Mouse (Mus musculus): Measurements from ENCODE around the gene Srgap2. TPM values are rescaled to one million over a fixed set of nuclear protein-coding genes. Genes with fewer than 3 reads are reported as not detected.

Gene Srgap2
- polyA plus RNA-seq, 1 experiment from 2014 or later: 17.7 TPM

- no peak overlapping the region for H3K9ac ChIP-seq
- H3K9me3 ChIP-seq: no peaks in the 10 kb centered on the region
- peaks cover 21% of the 10 kb centered on the region for H3K4me1 ChIP-seq (replicated peaks)
- no peak overlapping the region for H3K27ac ChIP-seq
- H3K4me3 ChIP-seq: no peak overlapping the region
- H3K4me2 ChIP-seq: no peak overlapping the region
- ATAC-seq (ENCODE audit: low FRiP score): no peak
- H3K27me3 ChIP-seq: no peaks in the 10 kb centered on the region
- no peaks in the 10 kb centered on the region for H3K36me3 ChIP-seq
- 58% methylated on average over 3 of the region's 3 CpGs for WGBS
Measured at GRCm38 (mm10) chr1:131419307-131419706, 107.8 kb downstream of the Srgap2 start.

GRCm38 (mm10) chr1:131417821-131418660 lies 109.1 kb downstream of the Srgap2 start:
- H3K27ac ChIP-seq: peak overlapping the region; percentile 78
- H3K4me1 ChIP-seq (replicated peaks): peaks cover 21% of the 10 kb centered on the region
- H3K4me2 ChIP-seq: no peak overlapping the region
- 64% methylated on average over 5 of the region's 5 CpGs for WGBS
- no peak for ATAC-seq (ENCODE audit: low FRiP score)
- peak overlapping the region; percentile 39; the same call in 1 of the 2 replicates for H3K9ac ChIP-seq
- no peak overlapping the region for H3K4me3 ChIP-seq
- no peaks in the 10 kb centered on the region for H3K27me3 ChIP-seq
- H3K36me3 ChIP-seq: no peaks in the 10 kb centered on the region
- H3K9me3 ChIP-seq: no peaks in the 10 kb centered on the region

- Histone ChIP-seq H3K4me2 (no peak overlapping the region), H3K9ac (no peak overlapping the region), H3K9me3 (no peaks in the 10 kb centered on the region), H3K27me3 (no peaks in the 10 kb centered on the region), H3K4me3 (no peak overlapping the region), H3K27ac (peak overlapping the region; percentile 78; the same call in 1 of the 2 replicates), H3K4me1 (replicated peaks) (peaks cover 21% of the 10 kb centered on the region), H3K36me3 (no peaks in the 10 kb centered on the region)
- ATAC-seq (ENCODE audit: low FRiP score): no peak
- 64% methylated on average over 5 of the region's 5 CpGs for WGBS
Measured at GRCm38 (mm10) chr1:131417059-131417750, 109.9 kb downstream of the Srgap2 start.

GRCm38 (mm10) chr1:131403567-131403966 lies 123.6 kb downstream of the Srgap2 start:
- H3K9me3 ChIP-seq: no peaks in the 10 kb centered on the region
- no peak for ATAC-seq (ENCODE audit: low FRiP score)
- no peak overlapping the region for H3K27ac ChIP-seq
- no peaks in the 10 kb centered on the region for H3K4me1 ChIP-seq (replicated peaks)
- no peak overlapping the region for H3K4me3 ChIP-seq
- H3K4me2 ChIP-seq: no peak overlapping the region
- H3K9ac ChIP-seq: no peak overlapping the region
- H3K27me3 ChIP-seq: no peaks in the 10 kb centered on the region
- no peaks in the 10 kb centered on the region for H3K36me3 ChIP-seq
- 85% methylated on average over 3 of the region's 3 CpGs for WGBS

GRCm38 (mm10) chr1:131400844-131401243 lies 126.3 kb downstream of the Srgap2 start:
- ATAC-seq (ENCODE audit: low FRiP score): no peak
- 73% methylated on average over 3 of the region's 3 CpGs for WGBS
- Histone ChIP-seq H3K36me3 (no peaks in the 10 kb centered on the region), H3K9me3 (no peaks in the 10 kb centered on the region), H3K4me3 (no peak overlapping the region), H3K27me3 (no peaks in the 10 kb centered on the region), H3K27ac (no peak overlapping the region), H3K4me1 (replicated peaks) (no peaks in the 10 kb centered on the region), H3K9ac (no peak overlapping the region), H3K4me2 (no peak overlapping the region)

GRCm38 (mm10) chr1:131398181-131398580 lies 129.0 kb downstream of the Srgap2 start:
- no peaks in the 10 kb centered on the region for H3K9me3 ChIP-seq
- no peak overlapping the region for H3K4me2 ChIP-seq
- no peak overlapping the region for H3K4me3 ChIP-seq
- no peak for ATAC-seq (ENCODE audit: low FRiP score)
- H3K9ac ChIP-seq: no peak overlapping the region
- no peaks in the 10 kb centered on the region for H3K4me1 ChIP-seq (replicated peaks)
- no peak overlapping the region for H3K27ac ChIP-seq
- no peaks in the 10 kb centered on the region for H3K27me3 ChIP-seq
- H3K36me3 ChIP-seq: no peaks in the 10 kb centered on the region

- H3K4me2 ChIP-seq: no peak overlapping the region
- H3K27me3 ChIP-seq: no peaks in the 10 kb centered on the region
- H3K4me1 ChIP-seq (replicated peaks): peaks cover 2% of the 10 kb centered on the region
- 66% methylated on average over 3 of the region's 3 CpGs for WGBS
- no peak for ATAC-seq (ENCODE audit: low FRiP score)
- no peak overlapping the region for H3K9ac ChIP-seq
- H3K36me3 ChIP-seq: no peaks in the 10 kb centered on the region
- no peak overlapping the region for H3K27ac ChIP-seq
- no peaks in the 10 kb centered on the region for H3K9me3 ChIP-seq
- H3K4me3 ChIP-seq: no peak overlapping the region
Measured at GRCm38 (mm10) chr1:131384406-131384805, 142.7 kb downstream of the Srgap2 start.

- Histone ChIP-seq H3K4me1 (replicated peaks) (peaks cover 15% of the 10 kb centered on the region), H3K9ac (no peak overlapping the region), H3K27me3 (no peaks in the 10 kb centered on the region), H3K36me3 (peaks cover 4% of the 10 kb centered on the region; the same call in 1 of the 2 replicates), H3K27ac (no peak overlapping the region), H3K4me2 (no peak overlapping the region), H3K9me3 (no peaks in the 10 kb centered on the region), H3K4me3 (no peak overlapping the region)
- 92% methylated on average over 2 of the region's 2 CpGs for WGBS
- no peak for ATAC-seq (ENCODE audit: low FRiP score)
Measured at GRCm38 (mm10) chr1:131382184-131382583, 145.0 kb downstream of the Srgap2 start.

GRCm38 (mm10) chr1:131380254-131380653 lies 146.9 kb downstream of the Srgap2 start:
- 26% methylated on average over 1 of the region's 1 CpGs for WGBS
- H3K9ac ChIP-seq: no peak overlapping the region
- peaks cover 15% of the 10 kb centered on the region for H3K4me1 ChIP-seq (replicated peaks)
- H3K27me3 ChIP-seq: no peaks in the 10 kb centered on the region
- peaks cover 4% of the 10 kb centered on the region; the same call in 1 of the 2 replicates for H3K36me3 ChIP-seq
- no peaks in the 10 kb centered on the region for H3K9me3 ChIP-seq
- no peak overlapping the region for H3K4me2 ChIP-seq
- H3K4me3 ChIP-seq: no peak overlapping the region
- ATAC-seq (ENCODE audit: low FRiP score): no peak
- H3K27ac ChIP-seq: no peak overlapping the region

GRCm38 (mm10) chr1:131378914-131379474 lies 148.2 kb downstream of the Srgap2 start:
- no peak overlapping the region for H3K4me2 ChIP-seq
- peaks cover 15% of the 10 kb centered on the region for H3K4me1 ChIP-seq (replicated peaks)
- no peak overlapping the region for H3K9ac ChIP-seq
- H3K27me3 ChIP-seq: no peaks in the 10 kb centered on the region
- H3K4me3 ChIP-seq: no peak overlapping the region
- no peaks in the 10 kb centered on the region for H3K9me3 ChIP-seq
- ATAC-seq (ENCODE audit: low FRiP score): no peak
- H3K36me3 ChIP-seq: peaks cover 4% of the 10 kb centered on the region; the same call in 1 of the 2 replicates
- WGBS: 77% methylated on average over 1 of the region's 1 CpGs
- H3K27ac ChIP-seq: peak overlapping the region; percentile 24; the same call in 1 of the 2 replicates

- no peak overlapping the region for H3K9ac ChIP-seq
Measured at GRCm38 (mm10) chr1:131378081-131378913, 148.9 kb downstream of the Srgap2 start.

GRCm38 (mm10) chr1:131365832-131366231 lies 161.3 kb downstream of the Srgap2 start:
- no peak overlapping the region for H3K4me3 ChIP-seq
- no peak overlapping the region for H3K4me2 ChIP-seq
- H3K9ac ChIP-seq: no peak overlapping the region
- no peaks in the 10 kb centered on the region for H3K9me3 ChIP-seq
- H3K4me1 ChIP-seq (replicated peaks): no peaks in the 10 kb centered on the region
- 51% methylated on average over 1 of the region's 1 CpGs for WGBS
- no peak overlapping the region for H3K27ac ChIP-seq
- H3K27me3 ChIP-seq: no peaks in the 10 kb centered on the region
- H3K36me3 ChIP-seq: peaks cover 6% of the 10 kb centered on the region
- ATAC-seq (ENCODE audit: low FRiP score): no peak

More at GRCm38 (mm10) chr1:131378081-131378913, 148.9 kb downstream of the Srgap2 start:
- Histone ChIP-seq H3K4me2 (no peak overlapping the region), H3K27me3 (no peaks in the 10 kb centered on the region), H3K27ac (peak overlapping the region; percentile 24; the same call in 1 of the 2 replicates), H3K4me3 (no peak overlapping the region), H3K36me3 (peaks cover 4% of the 10 kb centered on the region; the same call in 1 of the 2 replicates), H3K4me1 (replicated peaks) (peaks cover 15% of the 10 kb centered on the region), H3K9me3 (no peaks in the 10 kb centered on the region)
- no peak for ATAC-seq (ENCODE audit: low FRiP score)
- 53% methylated on average over 7 of the region's 7 CpGs for WGBS

All from hindbrain, embryonic 13.5 days (tissue).